Mouse (Mus musculus): ENCODE results near the gene Klra5. TPM values are rescaled to one million over a fixed set of nuclear protein-coding genes. Genes with fewer than 3 reads are reported as not detected.
"Not testable (repeated sequence)": the region's sequence is repeated elsewhere in the genome, so short reads cannot be mapped to it uniquely, and the experiment has no call there.

Gene Klra5
- polyA plus RNA-seq (2015; fragmentation: Nextera tagmentation; extraction: Ambion mirVana): not detected in 2 replicates

GRCm38 (mm10) chr6:129917476-129917946 is at the start of gene Klra5:
TSS of gene Klra5 (minus strand) at chr6:129917650.
- peaks cover 27% of the 10 kb centered on the region for H3K9me3 ChIP-seq
- not testable (repeated sequence) for H3K4me1 ChIP-seq; H3K4me2 ChIP-seq (replicated peaks); H3K27me3 ChIP-seq; ATAC-seq (ENCODE audit: low FRiP score, low read depth); H3K4me3 ChIP-seq; H3K9ac ChIP-seq; H3K36me3 ChIP-seq; H3K27ac ChIP-seq

DNA sequence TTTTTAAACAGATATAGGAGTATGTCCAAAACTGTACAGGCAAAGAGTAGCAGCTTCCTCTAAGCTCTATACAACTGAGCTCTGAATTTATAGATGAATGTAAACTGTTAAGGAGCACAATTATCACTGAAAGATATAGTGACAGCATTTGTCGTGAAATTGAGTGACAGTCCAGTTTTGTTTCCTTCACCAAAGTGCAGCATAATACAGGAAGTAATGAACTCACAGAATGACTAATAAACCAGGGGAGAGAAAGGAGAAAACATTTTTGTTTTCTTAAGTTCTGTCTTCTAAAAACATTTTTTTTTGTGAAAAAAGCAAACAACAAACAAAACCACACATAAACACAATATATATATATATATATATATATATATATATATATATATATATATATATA is 454 bp downstream of the Klra5 start:
- H3K36me3 ChIP-seq: no peaks in the 10 kb centered on the region
- no peak overlapping the region for H3K4me2 ChIP-seq (replicated peaks)
- H3K4me1 ChIP-seq: no peaks in the 10 kb centered on the region
- ATAC-seq (ENCODE audit: low FRiP score, low read depth): no peak
- no peak overlapping the region for H3K4me3 ChIP-seq
- no peak overlapping the region for H3K9ac ChIP-seq
- H3K9me3 ChIP-seq: peaks cover 25% of the 10 kb centered on the region
- 84% methylated on average over 1 of the region's 1 CpGs for WGBS
- no peak overlapping the region for H3K27ac ChIP-seq
- H3K27me3 ChIP-seq: no peaks in the 10 kb centered on the region

DNA sequence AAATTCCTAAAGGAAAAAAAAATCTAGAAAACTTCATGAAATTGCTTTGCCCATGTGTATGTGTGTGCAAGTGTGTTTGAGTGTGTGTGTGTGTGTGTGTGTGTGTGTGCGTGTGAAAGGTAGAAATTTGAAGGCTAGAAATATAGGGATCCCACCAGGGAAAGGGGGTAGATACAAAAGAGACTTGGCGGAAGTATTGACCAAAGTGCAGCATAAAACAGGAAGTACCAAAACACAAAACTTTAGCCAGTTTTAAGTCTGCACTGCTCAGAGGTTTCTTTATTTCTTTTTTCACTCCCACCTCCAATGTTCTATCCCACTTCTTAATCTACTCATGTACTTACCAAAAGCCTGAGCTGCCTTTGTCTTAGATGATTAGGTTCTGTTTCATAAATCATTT is 34.9 kb downstream of the Klra5 start:
- Histone ChIP-seq H3K27ac (no peak overlapping the region), H3K36me3 (no peaks in the 10 kb centered on the region), H3K4me1 (no peaks in the 10 kb centered on the region), H3K9me3 (peaks cover 28% of the 10 kb centered on the region), H3K27me3 (no peaks in the 10 kb centered on the region), H3K9ac (no peak overlapping the region), H3K4me2 (replicated peaks) (no peak overlapping the region), H3K4me3 (no peak overlapping the region)
- no peak for ATAC-seq (ENCODE audit: low FRiP score, low read depth)
- WGBS: 83% methylated on average over 2 of the region's 2 CpGs

- H3K27ac ChIP-seq: no peak within 1 kb of the TSS
- H3K4me2 ChIP-seq (replicated peaks): no peak within 1 kb of the TSS
- peaks cover 23% of the 10 kb centered on the region for H3K9me3 ChIP-seq
- H3K27me3 ChIP-seq: no peaks in the 10 kb centered on the region
- H3K4me1 ChIP-seq: no peaks in the 10 kb centered on the region
- no peak for ATAC-seq (ENCODE audit: low FRiP score, low read depth)
- H3K9ac ChIP-seq: no peak within 1 kb of the TSS
- no peak within 1 kb of the TSS for H3K4me3 ChIP-seq
- WGBS: 62% methylated on average over 1 of the region's 1 CpGs
- no peaks in the 10 kb centered on the region for H3K36me3 ChIP-seq
Measured at GRCm38 (mm10) chr6:129876549-129876948, 40.9 kb downstream of the Klra5 start, which contains the start of gene Klra17. TSS of gene Klra17 (minus strand) at chr6:129876672.

GRCm38 (mm10) chr6:129862349-129862748 is 55.1 kb downstream of the Klra5 start, which contains the start of gene Gm17631:
TSS of gene Gm17631 (plus strand) at chr6:129862649.
- not testable (repeated sequence) for ATAC-seq (ENCODE audit: low FRiP score, low read depth); H3K4me2 ChIP-seq (replicated peaks); H3K9ac ChIP-seq; H3K4me1 ChIP-seq; H3K9me3 ChIP-seq; H3K27ac ChIP-seq; H3K27me3 ChIP-seq; H3K4me3 ChIP-seq; H3K36me3 ChIP-seq
- WGBS: no CpG with 5 or more reads among the region's 3 CpGs

Other genes starting within 250 kb of the Klra5 start
- gene Klrc1, start 238.7 kb downstream of the Klra5 start, polyA plus RNA-seq (2015; fragmentation: Nextera tagmentation; extraction: Ambion mirVana): not detected in 2 replicates
- not detected in 2 replicates for gene Klri1, start 200.5 kb downstream of the Klra5 start, polyA plus RNA-seq (2015; fragmentation: Nextera tagmentation; extraction: Ambion mirVana)
- not detected in 2 replicates for gene Klri2, start 177.2 kb downstream of the Klra5 start, polyA plus RNA-seq (2015; fragmentation: Nextera tagmentation; extraction: Ambion mirVana)
- gene Gm156, start 133.4 kb downstream of the Klra5 start, polyA plus RNA-seq (2015; fragmentation: Nextera tagmentation; extraction: Ambion mirVana): not detected in 2 replicates
- gene Gm17631, start 55.0 kb downstream of the Klra5 start, polyA plus RNA-seq (2015; fragmentation: Nextera tagmentation; extraction: Ambion mirVana): not detected in 2 replicates
- gene Klra17, start 41.0 kb downstream of the Klra5 start, polyA plus RNA-seq (2015; fragmentation: Nextera tagmentation; extraction: Ambion mirVana): not detected in 2 replicates
- not detected in 2 replicates for gene Klra6, start 109.3 kb upstream of the Klra5 start, polyA plus RNA-seq (2015; fragmentation: Nextera tagmentation; extraction: Ambion mirVana)
- not detected in 2 replicates for gene Klra4, start 149.6 kb upstream of the Klra5 start, polyA plus RNA-seq (2015; fragmentation: Nextera tagmentation; extraction: Ambion mirVana)
- gene Klra8, start 212.2 kb upstream of the Klra5 start, polyA plus RNA-seq (2015; fragmentation: Nextera tagmentation; extraction: Ambion mirVana): not detected in 2 replicates